Mouse (Mus musculus): ENCODE results near the gene Mvp. TPM values are rescaled to one million over a fixed set of nuclear protein-coding genes. Genes with fewer than 3 reads are reported as not detected.

Mvp gene
- 10 to 100 TPM; 15.2 to 19.7 (median 16.2) TPM for polyA plus RNA-seq (2017; shearing (Covaris generic))

GRCm38 (mm10) chr7:127014320-127014719 lies at the start of gene Mvp:
Mvp (minus strand) TSS chr7:127014621.
- peak; percentile 70 for ATAC-seq

GRCm38 (mm10) chr7:127055026-127055585 lies 40.7 kb upstream of the Mvp start:
- ATAC-seq, result no peak

GRCm38 (mm10) chr7:127041851-127042672 lies 27.6 kb upstream of the Mvp start, which contains the start of gene Kif22:
Kif22 (minus strand) TSS chr7:127042471.
- ATAC-seq, result peak; percentile 95

GRCm38 (mm10) chr7:127031244-127031643 lies 16.8 kb upstream of the Mvp start:
- ATAC-seq, result peak; percentile 48

GRCm38 (mm10) chr7:127030172-127030571 lies 15.8 kb upstream of the Mvp start:
- no peak for ATAC-seq

- no peak for ATAC-seq
Measured at GRCm38 (mm10) chr7:127027885-127028284, 13.5 kb upstream of the Mvp start.

GRCm38 (mm10) chr7:127026984-127027726 lies 12.7 kb upstream of the Mvp start, which contains the start of gene Maz:
Maz (minus strand) TSS chr7:127027037.
- ATAC-seq, result peak; percentile 67

GRCm38 (mm10) chr7:127026616-127026983 lies 12.2 kb upstream of the Mvp start:
- no peak for ATAC-seq

- peak; percentile 15 for ATAC-seq
Measured at GRCm38 (mm10) chr7:127026161-127026600, 11.8 kb upstream of the Mvp start.

GRCm38 (mm10) chr7:127025556-127026160 lies 11.2 kb upstream of the Mvp start:
- no peak for ATAC-seq

GRCm38 (mm10) chr7:127024755-127025555 lies 10.5 kb upstream of the Mvp start:
- peak; percentile 31 for ATAC-seq

- no peak for ATAC-seq
Measured at GRCm38 (mm10) chr7:127023896-127024690, 9.7 kb upstream of the Mvp start.

GRCm38 (mm10) chr7:127023272-127023691 lies 8.9 kb upstream of the Mvp start:
- no peak for ATAC-seq

GRCm38 (mm10) chr7:127022528-127023271 lies 8.3 kb upstream of the Mvp start:
- ATAC-seq, result no peak

GRCm38 (mm10) chr7:127021563-127022527 lies 7.4 kb upstream of the Mvp start:
- no peak for ATAC-seq

GRCm38 (mm10) chr7:127020901-127021562 lies 6.6 kb upstream of the Mvp start, which contains the start of the genes Gm42742 and Prrt2:
Gm42742 (minus strand) TSS chr7:127021097.
Prrt2 (minus strand) TSS chr7:127021211.
- ATAC-seq, result peak; percentile 30

- no peak for ATAC-seq
Measured at GRCm38 (mm10) chr7:127020491-127020890, 6.1 kb upstream of the Mvp start.

- ATAC-seq, result no peak
Measured at GRCm38 (mm10) chr7:127020031-127020430, 5.6 kb upstream of the Mvp start.

All from inflammation-experienced regulatory T-cells, adult 6 months (primary cell).